Mouse (Mus musculus): Measurements from ENCODE around the gene Ugt1a9. TPM values are rescaled to one million over a fixed set of nuclear protein-coding genes. Genes with fewer than 3 reads are reported as not detected.
"Not testable (repeated sequence)": the region's sequence is repeated elsewhere in the genome, so short reads cannot be mapped to it uniquely, and the experiment has no call there.

Ugt1a9 gene
- not detected in 2 replicates for total RNA-seq (2012; rRNA removed)
- total RNA-seq (2014; rRNA removed) = not detected in 2 replicates
- polyA plus RNA-seq (2012; ENCODE audit: insufficient read length, low read depth) = not detected in 2 replicates

DNA sequence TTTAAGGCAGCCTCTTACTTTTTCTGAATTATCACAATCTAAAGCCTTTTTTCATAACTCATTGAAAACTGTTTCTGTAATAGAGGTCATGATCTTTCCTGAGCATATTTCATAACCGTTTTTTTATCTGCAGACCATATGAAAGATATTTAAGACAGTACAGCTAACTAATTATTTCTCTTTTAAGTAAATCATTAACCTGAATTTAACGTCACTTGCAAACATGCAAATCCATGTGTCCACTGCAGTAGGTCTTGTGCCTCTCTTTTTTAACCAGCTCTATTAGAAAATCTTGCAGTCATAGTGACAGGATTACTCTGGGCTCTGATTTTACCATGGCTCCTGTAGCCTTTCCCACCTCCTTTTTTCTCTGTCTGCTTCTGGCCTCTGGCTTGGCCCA, at the start of gene Ugt1a9:
Ugt1a9 (plus strand) TSS at position 306 of the 400 bp plus-strand sequence.
- no peak for DNase-seq (ENCODE audit: extremely low read depth)
- Histone ChIP-seq H3K4me2 (ENCODE audit: insufficient read depth, low read depth, poor library complexity, severe bottlenecking) (no peak within 1 kb of the TSS), H3K27me3 (replicated peaks) (no peaks in the 10 kb centered on the region), H3K4me1 (ENCODE audit: control insufficient read depth in 1 of 2, insufficient read depth in 2 of 2) (no peaks in the 10 kb centered on the region), H3K27ac (ENCODE audit: insufficient read depth, low read depth) (no peak within 1 kb of the TSS), H3K79me2 (replicated peaks; ENCODE audit: control insufficient read depth, extremely low read depth, insufficient read depth, poor library complexity, severe bottlenecking) (no peaks in the 10 kb centered on the region), H3K9ac (ENCODE audit: insufficient read depth, low read depth) (no peak within 1 kb of the TSS), H3K9me3 (replicated peaks; ENCODE audit: low read length) (no peaks in the 10 kb centered on the region), H3K4me3 (replicated peaks in 1 of 3; ENCODE audit: low read depth in 2 of 3, low read length in 2 of 3, poor library complexity in 1 of 3) (no peak within 1 kb of the TSS), H3K36me3 (replicated peaks in 1 of 2; ENCODE audit: control insufficient read depth in 1 of 2, insufficient read depth in 1 of 2, low read length in 1 of 2) (no peaks in the 10 kb centered on the region)
- TF ChIP-seq USF2 (conservative IDR thresholded peaks at IDR 0.05; ENCODE audit: low read depth, low read length) (no peak), CHD1 (IDR thresholded peaks at IDR 0.05; ENCODE audit: low read depth, low read length) (no peak), RAD21 (IDR thresholded peaks at IDR 0.05; ENCODE audit: low read depth, low read length) (no peak), ZKSCAN1 (IDR thresholded peaks at IDR 0.05; ENCODE audit: borderline replicate concordance, low read depth, low read length) (no peak), JUN (IDR thresholded peaks at IDR 0.05; ENCODE audit: insufficient read depth, low read depth, low read length) (no peak), HCFC1 (IDR thresholded peaks at IDR 0.05; ENCODE audit: low read depth, low read length) (no peak), CHD2 (IDR thresholded peaks at IDR 0.05; ENCODE audit: low read length) (no peak), ETS1 (conservative IDR thresholded peaks at IDR 0.05; ENCODE audit: low read depth, low read length) (no peak), SMC3 (IDR thresholded peaks at IDR 0.05; ENCODE audit: low read depth, low read length) (no peak), E2F4 (IDR thresholded peaks at IDR 0.05; ENCODE audit: insufficient replicate concordance, low read depth, low read length) (no peak), IRF4 (IDR thresholded peaks at IDR 0.05; ENCODE audit: low read depth, low read length) (no peak)
- in situ Hi-C loops (cut with MboI; ENCODE audit: low pct_ligation_motif_present, low pct_unique_long_range_greater_than_20kb, low sequenced_read_pairs) = no loop called here
- dilution Hi-C loops (cut with MboI; ENCODE audit: extremely low pct_ligation_motif_present, extremely low pct_unique_long_range_greater_than_20kb, low sequenced_read_pairs) = no loop called here

DNA sequence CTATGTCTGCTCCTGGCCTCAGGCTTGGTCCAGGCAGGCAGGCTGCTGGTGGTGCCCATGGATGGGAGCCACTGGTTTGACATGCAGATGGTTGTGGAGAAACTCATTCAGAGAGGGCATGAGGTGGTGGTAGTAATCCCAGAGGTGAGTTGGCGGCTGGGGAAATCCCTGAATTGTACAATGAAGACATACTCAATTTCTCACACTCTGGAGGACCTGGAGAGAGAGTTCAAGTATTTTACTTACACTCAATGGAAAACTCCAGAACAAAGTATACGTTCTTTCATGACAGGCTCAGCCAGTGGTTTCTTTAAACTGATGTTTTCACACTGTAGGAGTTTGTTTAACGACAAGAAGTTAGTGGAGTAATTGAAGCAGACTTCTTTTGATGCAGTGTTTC, 45.4 kb upstream of the Ugt1a9 start:
- in situ Hi-C loops (cut with MboI; ENCODE audit: low pct_ligation_motif_present, low pct_unique_long_range_greater_than_20kb, low sequenced_read_pairs); dilution Hi-C loops (cut with MboI; ENCODE audit: extremely low pct_ligation_motif_present, extremely low pct_unique_long_range_greater_than_20kb, low sequenced_read_pairs); H3K9me3 ChIP-seq (replicated peaks; ENCODE audit: low read length); H3K36me3 ChIP-seq (replicated peaks in 1 of 2; ENCODE audit: control insufficient read depth in 1 of 2, insufficient read depth in 1 of 2, low read length in 1 of 2); H3K4me2 ChIP-seq (ENCODE audit: insufficient read depth, low read depth, poor library complexity, severe bottlenecking); H3K4me3 ChIP-seq (replicated peaks in 1 of 3; ENCODE audit: low read depth in 2 of 3, low read length in 2 of 3, poor library complexity in 1 of 3); H3K27ac ChIP-seq (ENCODE audit: insufficient read depth, low read depth); H3K9ac ChIP-seq (ENCODE audit: insufficient read depth, low read depth); H3K27me3 ChIP-seq (replicated peaks); H3K79me2 ChIP-seq (replicated peaks; ENCODE audit: control insufficient read depth, extremely low read depth, insufficient read depth, poor library complexity, severe bottlenecking): not testable (repeated sequence)
- H3K4me1 ChIP-seq (ENCODE audit: control insufficient read depth in 1 of 2, insufficient read depth in 2 of 2) = peaks cover 2 to 11% of the 10 kb centered on the region in 2 experiments; a peak in 3 of 4 replicates
- 0 out of 2 replicates have a peak, but pooled peaks have one; percentile 21 for TF ChIP-seq IRF4 (IDR thresholded peaks at IDR 0.05; ENCODE audit: low read depth, low read length)
- DNase-seq (ENCODE audit: extremely low read depth) = peak; percentile 15

DNA sequence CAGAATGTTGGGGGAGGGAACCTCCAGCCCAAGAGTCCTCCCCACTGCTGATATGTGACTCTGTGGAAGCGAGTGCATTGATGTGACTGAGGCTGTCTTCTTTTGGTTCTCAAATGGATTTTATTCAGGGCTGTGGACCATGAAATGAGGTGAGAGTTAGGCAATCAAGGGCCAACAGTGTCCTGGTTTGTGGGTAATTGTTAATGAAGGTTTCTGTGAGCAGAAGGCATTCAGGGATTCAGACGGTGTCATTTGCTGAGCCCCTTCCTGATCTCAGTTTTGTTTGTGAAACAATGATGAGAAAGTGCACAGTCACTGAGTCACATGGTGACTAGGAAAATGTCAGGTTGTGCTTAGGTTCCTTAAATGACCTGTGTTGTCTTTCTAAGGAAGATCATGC, 27.6 kb upstream of the Ugt1a9 start:
- H3K9me3 ChIP-seq (replicated peaks; ENCODE audit: low read length); DNase-seq (ENCODE audit: extremely low read depth); H3K36me3 ChIP-seq (replicated peaks in 1 of 2; ENCODE audit: control insufficient read depth in 1 of 2, insufficient read depth in 1 of 2, low read length in 1 of 2); H3K4me1 ChIP-seq (ENCODE audit: control insufficient read depth in 1 of 2, insufficient read depth in 2 of 2); in situ Hi-C loops (cut with MboI; ENCODE audit: low pct_ligation_motif_present, low pct_unique_long_range_greater_than_20kb, low sequenced_read_pairs); H3K79me2 ChIP-seq (replicated peaks; ENCODE audit: control insufficient read depth, extremely low read depth, insufficient read depth, poor library complexity, severe bottlenecking); H3K4me2 ChIP-seq (ENCODE audit: insufficient read depth, low read depth, poor library complexity, severe bottlenecking); H3K4me3 ChIP-seq (replicated peaks in 1 of 3; ENCODE audit: low read depth in 2 of 3, low read length in 2 of 3, poor library complexity in 1 of 3); H3K27me3 ChIP-seq (replicated peaks); H3K27ac ChIP-seq (ENCODE audit: insufficient read depth, low read depth); dilution Hi-C loops (cut with MboI; ENCODE audit: extremely low pct_ligation_motif_present, extremely low pct_unique_long_range_greater_than_20kb, low sequenced_read_pairs); H3K9ac ChIP-seq (ENCODE audit: insufficient read depth, low read depth): not testable (repeated sequence)

DNA sequence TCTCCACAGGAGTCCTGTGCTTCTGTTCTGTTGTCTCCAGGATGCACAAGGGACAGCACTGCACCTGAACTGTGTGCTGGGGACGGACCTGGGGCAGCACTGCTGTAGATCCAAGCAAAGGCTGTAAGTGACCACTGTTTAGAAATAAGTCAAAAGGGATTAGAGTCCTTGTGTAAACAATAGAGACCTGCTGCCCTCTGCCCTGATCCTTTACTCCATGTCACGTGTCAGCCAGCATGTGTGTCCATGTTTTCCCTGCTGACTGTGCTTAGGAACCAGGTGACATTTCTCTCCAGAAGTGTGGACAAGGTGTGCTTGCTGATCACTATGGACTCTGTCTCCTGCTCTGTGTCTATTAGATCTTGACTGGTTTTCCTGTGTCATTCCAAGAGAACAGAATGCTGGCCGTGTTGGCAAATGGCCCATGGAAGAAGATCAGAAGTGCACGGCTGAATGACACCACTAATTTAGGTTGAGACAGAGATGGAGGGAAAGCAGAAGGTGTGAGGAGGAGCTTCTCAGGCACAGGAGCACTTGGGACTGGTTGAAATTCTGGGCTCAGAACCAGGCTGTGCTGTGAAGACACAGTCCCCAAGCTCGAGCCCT, 25.7 kb upstream of the Ugt1a9 start:
- H3K27ac ChIP-seq (ENCODE audit: insufficient read depth, low read depth); H3K9ac ChIP-seq (ENCODE audit: insufficient read depth, low read depth); in situ Hi-C loops (cut with MboI; ENCODE audit: low pct_ligation_motif_present, low pct_unique_long_range_greater_than_20kb, low sequenced_read_pairs); H3K4me1 ChIP-seq (ENCODE audit: control insufficient read depth in 1 of 2, insufficient read depth in 2 of 2); H3K27me3 ChIP-seq (replicated peaks); H3K4me2 ChIP-seq (ENCODE audit: insufficient read depth, low read depth, poor library complexity, severe bottlenecking); H3K36me3 ChIP-seq (replicated peaks in 1 of 2; ENCODE audit: control insufficient read depth in 1 of 2, insufficient read depth in 1 of 2, low read length in 1 of 2); H3K9me3 ChIP-seq (replicated peaks; ENCODE audit: low read length); dilution Hi-C loops (cut with MboI; ENCODE audit: extremely low pct_ligation_motif_present, extremely low pct_unique_long_range_greater_than_20kb, low sequenced_read_pairs); H3K4me3 ChIP-seq (replicated peaks in 1 of 3; ENCODE audit: low read depth in 2 of 3, low read length in 2 of 3, poor library complexity in 1 of 3); H3K79me2 ChIP-seq (replicated peaks; ENCODE audit: control insufficient read depth, extremely low read depth, insufficient read depth, poor library complexity, severe bottlenecking); DNase-seq (ENCODE audit: extremely low read depth): not testable (repeated sequence)

DNA sequence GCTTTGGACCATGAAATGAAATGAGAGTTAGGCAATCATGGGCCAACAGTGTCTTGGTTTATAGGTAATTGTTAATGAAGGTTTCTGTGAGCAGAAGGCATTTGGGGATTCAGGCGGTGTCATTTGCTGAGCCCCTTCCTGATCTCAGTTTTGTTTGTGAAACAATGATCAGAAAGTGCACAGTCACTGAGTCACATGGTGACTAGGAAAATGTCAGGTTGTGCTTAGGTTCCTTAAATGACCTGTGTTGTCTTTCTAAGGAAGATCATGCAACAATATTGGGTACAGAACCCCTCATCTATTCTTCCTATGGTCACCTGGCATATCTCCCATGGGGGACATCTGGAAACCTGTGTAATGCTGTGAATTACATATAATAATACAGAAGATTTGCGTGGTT, 23.2 kb upstream of the Ugt1a9 start:
- H3K79me2 ChIP-seq (replicated peaks; ENCODE audit: control insufficient read depth, extremely low read depth, insufficient read depth, poor library complexity, severe bottlenecking); DNase-seq (ENCODE audit: extremely low read depth); in situ Hi-C loops (cut with MboI; ENCODE audit: low pct_ligation_motif_present, low pct_unique_long_range_greater_than_20kb, low sequenced_read_pairs); H3K4me1 ChIP-seq (ENCODE audit: control insufficient read depth in 1 of 2, insufficient read depth in 2 of 2); H3K36me3 ChIP-seq (replicated peaks in 1 of 2; ENCODE audit: control insufficient read depth in 1 of 2, insufficient read depth in 1 of 2, low read length in 1 of 2); H3K9me3 ChIP-seq (replicated peaks; ENCODE audit: low read length); H3K27ac ChIP-seq (ENCODE audit: insufficient read depth, low read depth); H3K27me3 ChIP-seq (replicated peaks); H3K9ac ChIP-seq (ENCODE audit: insufficient read depth, low read depth); dilution Hi-C loops (cut with MboI; ENCODE audit: extremely low pct_ligation_motif_present, extremely low pct_unique_long_range_greater_than_20kb, low sequenced_read_pairs); H3K4me2 ChIP-seq (ENCODE audit: insufficient read depth, low read depth, poor library complexity, severe bottlenecking); H3K4me3 ChIP-seq (replicated peaks in 1 of 3; ENCODE audit: low read depth in 2 of 3, low read length in 2 of 3, poor library complexity in 1 of 3): not testable (repeated sequence)

Measured in CH12.LX (cell line).